Mouse (Mus musculus) heart, embryonic 14.5 days (tissue): ENCODE measurements around the gene Ociad2. TPM values are rescaled to one million over a fixed set of nuclear protein-coding genes. Genes with fewer than 3 reads are reported as not detected.

ENCODE experiments used
- ATAC-seq: fragments of 200-750 bp; cut with Nextera tagmentation; 2 replicates; pipeline ENCODE4 v1.8.0; 2017; ENCODE audit warnings: low read depth, moderate TSS enrichment; ENCODE audit not compliant: insufficient number of reproducible peaks, insufficient read depth, low FRiP score
- H3K27ac ChIP-seq, 2 experiments: fragments of 200-500 bp in 1 of 2; fragments of 300-500 bp in 1 of 2; sonication (generic) in 1 of 2; replicated peaks in 1 of 2; 2 replicates each; pipeline ENCODE4 v1.5.1; 2012 to 2014; ENCODE audit warnings: low read depth in 2 of 2, low read length in 2 of 2, control low read depth in 1 of 2, mild to moderate bottlenecking in 1 of 2, mixed read lengths in 1 of 2; ENCODE audit not compliant: control insufficient read depth in 1 of 2, insufficient read depth in 1 of 2
- H3K27me3 ChIP-seq: fragments of 300-500 bp; sonication (generic); 2 replicates; pipeline ENCODE4 v1.6.1; 2014; ENCODE audit warnings: mild to moderate bottlenecking, low read length, control low read depth; ENCODE audit not compliant: control insufficient read depth, insufficient read depth
- H3K36me3 ChIP-seq: fragments of 300-500 bp; sonication (generic); 2 replicates; pipeline ENCODE4 v1.6.1; 2014; ENCODE audit warnings: mild to moderate bottlenecking, control low read depth, low read length, mixed read lengths; ENCODE audit not compliant: control insufficient read depth, insufficient read depth
- H3K4me1 ChIP-seq, 2 experiments: fragments of 200-500 bp in 1 of 2; fragments of 300-500 bp in 1 of 2; sonication (generic) in 1 of 2; 2 replicates each; pipeline ENCODE4 v1.6.1; 2012 to 2014; ENCODE audit warnings: low read length in 2 of 2, control low read depth in 1 of 2, mixed read lengths in 1 of 2; ENCODE audit not compliant: control insufficient read depth in 2 of 2, insufficient read depth in 2 of 2
- H3K4me2 ChIP-seq: fragments of 300-500 bp; sonication (generic); 2 replicates; pipeline ENCODE4 v1.6.1; 2014; ENCODE audit warnings: mild to moderate bottlenecking, low read length
- H3K4me3 ChIP-seq, 2 experiments: fragments of 200-500 bp in 1 of 2; fragments of 300-500 bp in 1 of 2; sonication (generic) in 1 of 2; 2 replicates each; pipeline ENCODE4 v1.5.1; 2012 to 2014; ENCODE audit warnings: low read length in 2 of 2, mild to moderate bottlenecking in 2 of 2, control low read depth in 1 of 2, low read depth in 1 of 2, moderate library complexity in 1 of 2; ENCODE audit not compliant: control insufficient read depth in 1 of 2, insufficient read depth in 1 of 2
- H3K9ac ChIP-seq: fragments of 300-500 bp; sonication (generic); 2 replicates; pipeline ENCODE4 v1.6.1; 2014; ENCODE audit warnings: mild to moderate bottlenecking, low read length
- H3K9me3 ChIP-seq: fragments of 300-500 bp; sonication (generic); 2 replicates; pipeline ENCODE4 v1.6.1; 2016; ENCODE audit warnings: low read length, control low read depth; ENCODE audit not compliant: control insufficient read depth
- WGBS: fragments of 180-500 bp; shearing (Covaris S2); extraction: QIAGEN DNeasy Blood & Tissue Kit; methylation state at CpG from one replicate; pipeline ENCODE4 v1.1.7; 2014; 5-methylcytosine and 5-hydroxymethylcytosine counted together
- polyA plus RNA-seq: library from polyadenylated mRNA; unstranded; fragments of >200 nt; fragmentation: Nextera tagmentation; extraction: Ambion mirVana; gene quantifications from 2 replicates; pipeline ENCODE4 v1.2.1, GENCODE M21; 2014

Gene Ociad2
- polyA plus RNA-seq, 1 experiment from 2014 or later = 22.2 TPM

DNA sequence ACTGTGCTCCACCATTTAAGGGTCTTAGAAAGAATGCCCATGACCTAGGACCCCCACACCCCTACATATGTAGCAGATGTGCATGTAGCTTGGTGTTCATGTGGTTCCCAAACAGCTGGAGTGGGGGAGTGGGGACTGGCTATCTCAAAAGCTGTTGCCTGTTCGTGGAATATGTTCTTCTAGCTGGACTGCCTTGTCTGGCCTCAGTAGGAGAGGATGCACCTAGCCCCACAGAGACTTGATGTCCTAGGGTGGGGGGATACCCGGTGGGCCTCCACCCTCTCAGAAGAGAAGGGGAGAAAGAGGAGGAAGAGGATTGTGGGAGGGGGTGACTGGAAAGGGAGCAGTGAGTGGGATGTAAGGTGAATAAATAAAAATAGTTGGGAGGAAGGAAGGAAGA is 65.9 kb downstream of the Ociad2 start:
- H3K4me3 ChIP-seq = no peak overlapping the region
- no peak overlapping the region for H3K4me2 ChIP-seq
- no peaks in the 10 kb centered on the region for H3K36me3 ChIP-seq
- ATAC-seq = no peak
- H3K4me1 ChIP-seq = peaks cover 15 to 31% of the 10 kb centered on the region in 2 experiments
- H3K27me3 ChIP-seq = no peaks in the 10 kb centered on the region
- WGBS = 66% methylated on average over 2 of the region's 2 CpGs
- no peak overlapping the region for H3K9ac ChIP-seq
- no peaks in the 10 kb centered on the region for H3K9me3 ChIP-seq
- no peak overlapping the region for H3K27ac ChIP-seq

DNA sequence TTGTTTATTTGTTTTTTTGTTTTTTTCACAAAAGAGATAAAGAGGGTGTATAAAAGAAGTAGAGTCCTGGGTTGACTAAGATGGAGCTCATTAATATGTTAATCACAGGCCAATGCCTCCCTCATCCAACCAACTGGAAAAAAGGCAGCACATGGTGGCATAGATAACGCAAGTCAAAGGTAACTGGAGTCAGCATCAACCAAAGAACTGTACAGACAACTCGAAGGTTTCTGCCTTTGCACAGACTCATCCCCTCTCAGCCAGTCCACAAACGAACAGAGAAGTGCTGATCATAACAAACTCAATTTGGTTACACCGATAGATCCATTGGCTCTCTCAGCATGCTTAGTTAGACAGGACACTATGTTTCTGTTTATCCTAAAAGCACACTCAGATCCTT is 67.7 kb downstream of the Ociad2 start:
- Histone ChIP-seq H3K4me2 (peak overlapping the region; percentile 30; the same call in 1 of the 2 replicates), H3K36me3 (no peaks in the 10 kb centered on the region), H3K27ac (no peak overlapping the region), H3K9me3 (no peaks in the 10 kb centered on the region), H3K9ac (no peak overlapping the region), H3K4me1 (peaks cover 10 to 18% of the 10 kb centered on the region in 2 experiments), H3K27me3 (no peaks in the 10 kb centered on the region), H3K4me3 (no peak overlapping the region)
- WGBS = 77% methylated on average over 4 of the region's 4 CpGs
- ATAC-seq = no peak

Other genes with a start within 250 kb of the Ociad2 start
- gene Fryl, start 84.4 kb downstream of the Ociad2 start, polyA plus RNA-seq = 30.5 and 35.0 TPM in 2 replicates
- gene Ociad1, start 48.2 kb downstream of the Ociad2 start, polyA plus RNA-seq = 142 and 160 TPM in 2 replicates
- not detected in 2 replicates for gene Cwh43, start 65.0 kb upstream of the Ociad2 start, polyA plus RNA-seq
- 20.3 and 22.0 TPM in 2 replicates for gene Dcun1d4, start 140.0 kb upstream of the Ociad2 start, polyA plus RNA-seq